Mouse (Mus musculus) liver, embryonic 13.5 days (tissue): Measurements from ENCODE around the gene Ctbs. TPM values are rescaled to one million over a fixed set of nuclear protein-coding genes. Genes with fewer than 3 reads are reported as not detected.
"Not testable (repeated sequence)": the region's sequence is repeated elsewhere in the genome, so short reads cannot be mapped to it uniquely, and the experiment has no call there.

Experiments used
- ATAC-seq: fragments of 200-750 bp; cut with Nextera tagmentation; 2 replicates; pipeline ENCODE4 v1.8.0; 2017; ENCODE audit warnings: low read depth, mild to moderate bottlenecking, moderate number of reproducible peaks, moderate library complexity
- DNase-seq: peaks from one replicate; pipeline ENCODE4 v3.0.0; 2022
- H3K27ac ChIP-seq: fragments of 300-500 bp; sonication (generic); 2 replicates; pipeline ENCODE4 v1.5.1; 2015; ENCODE audit warnings: moderate library complexity, mild to moderate bottlenecking, inconsistent platforms
- H3K27me3 ChIP-seq: fragments of 300-500 bp; sonication (generic); 2 replicates; pipeline ENCODE4 v1.6.1; 2015; ENCODE audit warnings: mild to moderate bottlenecking, inconsistent platforms
- H3K36me3 ChIP-seq: fragments of 300-500 bp; sonication (generic); 2 replicates; pipeline ENCODE4 v1.6.1; 2015; ENCODE audit warnings: mild to moderate bottlenecking, inconsistent platforms
- H3K4me1 ChIP-seq: fragments of 300-500 bp; sonication (generic); replicated peaks from 2 replicates; pipeline ENCODE4 v1.6.1; 2015; ENCODE audit warnings: inconsistent platforms
- H3K4me2 ChIP-seq: fragments of 300-500 bp; sonication (generic); 2 replicates; pipeline ENCODE4 v1.6.1; 2015; ENCODE audit warnings: inconsistent platforms, mild to moderate bottlenecking, moderate library complexity
- H3K4me3 ChIP-seq: fragments of 300-500 bp; sonication (generic); replicated peaks from 2 replicates; pipeline ENCODE4 v1.5.1; 2015; ENCODE audit warnings: mild to moderate bottlenecking, inconsistent platforms
- H3K9ac ChIP-seq: fragments of 300-500 bp; sonication (generic); 2 replicates; pipeline ENCODE4 v1.6.1; 2015; ENCODE audit warnings: mild to moderate bottlenecking, inconsistent platforms
- H3K9me3 ChIP-seq: fragments of 300-500 bp; sonication (generic); replicated peaks from 2 replicates; pipeline ENCODE4 v1.6.1; 2016; ENCODE audit warnings: inconsistent platforms
- WGBS: fragments of 180-500 bp; shearing (Covaris S2); methylation state at CpG from one replicate; pipeline ENCODE4 v1.1.7; 2015; ENCODE audit not compliant: insufficient replicate concordance; 5-methylcytosine and 5-hydroxymethylcytosine counted together
- polyA plus RNA-seq: library from polyadenylated mRNA; unstranded; fragments of >200 nt; fragmentation: Nextera tagmentation; extraction: Ambion mirVana; gene quantifications from 2 replicates; pipeline ENCODE4 v1.2.1, GENCODE M21; 2015

The Ctbs gene
- polyA plus RNA-seq, 1 experiment from 2014 or later, result 4.8 TPM

GRCm38 (mm10) chr3:146413992-146414391, 35.6 kb upstream of the Ctbs start:
- Histone ChIP-seq H3K27ac (peak overlapping the region; percentile 31; the same call in 1 of the 2 replicates), H3K4me1 (peaks cover 75% of the 10 kb centered on the region), H3K27me3 (no peaks in the 10 kb centered on the region), H3K4me2 (no peak overlapping the region), H3K9me3 (no peaks in the 10 kb centered on the region), H3K4me3 (no peak overlapping the region), H3K9ac (no peak overlapping the region), H3K36me3 (peaks cover 87% of the 10 kb centered on the region)
- DNase-seq (no peak), ATAC-seq (no peak)
- 90% methylated on average over 4 of the region's 4 CpGs for WGBS

GRCm38 (mm10) chr3:146414555-146414954, 35.0 kb upstream of the Ctbs start:
- no peaks in the 10 kb centered on the region for H3K9me3 ChIP-seq
- no peak overlapping the region for H3K4me2 ChIP-seq
- H3K36me3 ChIP-seq, result peaks cover 88% of the 10 kb centered on the region
- 0 out of 2 replicates have a peak overlapping the region, but pooled peaks have one; percentile 31 for H3K27ac ChIP-seq
- H3K4me1 ChIP-seq, result peaks cover 69% of the 10 kb centered on the region
- DNase-seq (no peak), ATAC-seq (no peak)
- no peak overlapping the region for H3K4me3 ChIP-seq
- 93% methylated on average over 12 of the region's 12 CpGs for WGBS
- H3K9ac ChIP-seq, result no peak overlapping the region
- no peaks in the 10 kb centered on the region for H3K27me3 ChIP-seq

GRCm38 (mm10) chr3:146417873-146418272, 31.7 kb upstream of the Ctbs start:
- Histone ChIP-seq H3K9ac (no peak overlapping the region), H3K36me3 (peaks cover 98% of the 10 kb centered on the region), H3K27ac (0 out of 2 replicates have a peak overlapping the region, but pooled peaks have one; percentile 22), H3K4me3 (no peak overlapping the region), H3K27me3 (no peaks in the 10 kb centered on the region), H3K4me1 (peaks cover 51% of the 10 kb centered on the region), H3K4me2 (no peak overlapping the region), H3K9me3 (no peaks in the 10 kb centered on the region)
- ATAC-seq (no peak), DNase-seq (no peak)
- 89% methylated on average over 8 of the region's 8 CpGs for WGBS

- H3K9ac ChIP-seq, result no peak overlapping the region
- DNase-seq, result no peak
- H3K36me3 ChIP-seq, result peaks cover 98% of the 10 kb centered on the region
- ATAC-seq, result no peak
- H3K4me3 ChIP-seq, result no peak overlapping the region
- no peaks in the 10 kb centered on the region for H3K9me3 ChIP-seq
- H3K27ac ChIP-seq, result no peak overlapping the region
- no peak overlapping the region for H3K4me2 ChIP-seq
- WGBS, result 41% methylated on average over 7 of the region's 7 CpGs
- peaks cover 41% of the 10 kb centered on the region for H3K4me1 ChIP-seq
- H3K27me3 ChIP-seq, result no peaks in the 10 kb centered on the region
Observed at GRCm38 (mm10) chr3:146418901-146419300, 30.7 kb upstream of the Ctbs start.

- Histone ChIP-seq H3K36me3 (peaks cover 96% of the 10 kb centered on the region), H3K27ac (no peak overlapping the region)
- no peak for DNase-seq
Observed at GRCm38 (mm10) chr3:146419534-146419933, 30.1 kb upstream of the Ctbs start.

GRCm38 (mm10) chr3:146419992-146420537, 29.5 kb upstream of the Ctbs start:
- WGBS, result 81% methylated on average over 15 of the region's 15 CpGs
- Histone ChIP-seq H3K4me2 (no peak overlapping the region), H3K27me3 (no peaks in the 10 kb centered on the region), H3K9me3 (no peaks in the 10 kb centered on the region), H3K9ac (no peak overlapping the region), H3K36me3 (peaks cover 96% of the 10 kb centered on the region), H3K4me1 (peaks cover 29% of the 10 kb centered on the region), H3K27ac (no peak overlapping the region), H3K4me3 (no peak overlapping the region)
- ATAC-seq (no peak), DNase-seq (no peak)

More at GRCm38 (mm10) chr3:146419534-146419933, 30.1 kb upstream of the Ctbs start:
- 85% methylated on average over 9 of the region's 9 CpGs for WGBS
- Histone ChIP-seq H3K4me1 (peaks cover 35% of the 10 kb centered on the region), H3K4me3 (no peak overlapping the region), H3K4me2 (no peak overlapping the region), H3K27me3 (no peaks in the 10 kb centered on the region), H3K9ac (no peak overlapping the region), H3K9me3 (no peaks in the 10 kb centered on the region)
- ATAC-seq, result no peak

- no peak overlapping the region for H3K9ac ChIP-seq
- H3K4me2 ChIP-seq, result no peak overlapping the region
- peaks cover 91% of the 10 kb centered on the region for H3K36me3 ChIP-seq
- DNase-seq, result no peak
- ATAC-seq, result no peak
- peaks cover 21% of the 10 kb centered on the region for H3K4me1 ChIP-seq
- H3K27ac ChIP-seq, result no peak overlapping the region
- H3K9me3 ChIP-seq, result no peaks in the 10 kb centered on the region
- H3K4me3 ChIP-seq, result no peak overlapping the region
- H3K27me3 ChIP-seq, result no peaks in the 10 kb centered on the region
- WGBS, result 45% methylated on average over 8 of the region's 8 CpGs
Observed at GRCm38 (mm10) chr3:146421787-146422186, 27.8 kb upstream of the Ctbs start.

- 84% methylated on average over 7 of the region's 7 CpGs for WGBS
- Histone ChIP-seq H3K27ac (no peak overlapping the region), H3K9ac (no peak overlapping the region), H3K9me3 (no peaks in the 10 kb centered on the region), H3K4me1 (peaks cover 13% of the 10 kb centered on the region; the same call in 1 of the 2 replicates), H3K27me3 (no peaks in the 10 kb centered on the region), H3K4me3 (no peak overlapping the region), H3K4me2 (no peak overlapping the region), H3K36me3 (peaks cover 92% of the 10 kb centered on the region)
- DNase-seq (no peak), ATAC-seq (no peak)
Observed at GRCm38 (mm10) chr3:146423710-146424109, 25.9 kb upstream of the Ctbs start.

- H3K9me3 ChIP-seq, result no peaks in the 10 kb centered on the region
- no peak for ATAC-seq
- DNase-seq, result no peak
- H3K4me3 ChIP-seq, result no peak overlapping the region
- H3K36me3 ChIP-seq, result peaks cover 92% of the 10 kb centered on the region
- no peak overlapping the region for H3K27ac ChIP-seq
- peaks cover 13% of the 10 kb centered on the region; the same call in 1 of the 2 replicates for H3K4me1 ChIP-seq
- no peak overlapping the region for H3K4me2 ChIP-seq
- H3K9ac ChIP-seq, result no peak overlapping the region
- H3K27me3 ChIP-seq, result no peaks in the 10 kb centered on the region
- WGBS, result 84% methylated on average over 7 of the region's 7 CpGs
Observed at GRCm38 (mm10) chr3:146424306-146424900, 25.2 kb upstream of the Ctbs start.

GRCm38 (mm10) chr3:146425902-146426301, 23.7 kb upstream of the Ctbs start:
- no peak for ATAC-seq
- peaks cover 92% of the 10 kb centered on the region for H3K36me3 ChIP-seq
- no peak for DNase-seq
- H3K4me3 ChIP-seq, result no peak overlapping the region
- H3K4me1 ChIP-seq, result peaks cover 8% of the 10 kb centered on the region; the same call in 1 of the 2 replicates
- H3K9me3 ChIP-seq, result no peaks in the 10 kb centered on the region
- 88% methylated on average over 7 of the region's 7 CpGs for WGBS
- no peak overlapping the region for H3K27ac ChIP-seq
- H3K4me2 ChIP-seq, result no peak overlapping the region
- no peak overlapping the region for H3K9ac ChIP-seq
- H3K27me3 ChIP-seq, result no peaks in the 10 kb centered on the region

- no peak overlapping the region for H3K4me3 ChIP-seq
- 91% methylated on average over 8 of the region's 8 CpGs for WGBS
- DNase-seq (no peak), ATAC-seq (no peak)
- H3K27me3 ChIP-seq, result no peaks in the 10 kb centered on the region
- H3K36me3 ChIP-seq, result peaks cover 92% of the 10 kb centered on the region
- no peaks in the 10 kb centered on the region for H3K9me3 ChIP-seq
- peaks cover 12% of the 10 kb centered on the region; the same call in 1 of the 2 replicates for H3K4me1 ChIP-seq
- no peak overlapping the region for H3K4me2 ChIP-seq
- no peak overlapping the region for H3K9ac ChIP-seq
- H3K27ac ChIP-seq, result no peak overlapping the region
Observed at GRCm38 (mm10) chr3:146426489-146426888, 23.1 kb upstream of the Ctbs start.

GRCm38 (mm10) chr3:146433063-146433462, 16.5 kb upstream of the Ctbs start:
- H3K4me1 ChIP-seq, result peaks cover 16% of the 10 kb centered on the region
- not testable (repeated sequence) for H3K4me3 ChIP-seq
- 0 out of 2 replicates have a peak, but pooled peaks have one; percentile 17 for ATAC-seq

More at GRCm38 (mm10) chr3:146433063-146433462, 16.5 kb upstream of the Ctbs start:
- not testable (repeated sequence) for H3K27me3 ChIP-seq, H3K27ac ChIP-seq, DNase-seq, H3K4me2 ChIP-seq, H3K9ac ChIP-seq, H3K9me3 ChIP-seq
- WGBS, result 78% methylated on average over 11 of the region's 11 CpGs
- peaks cover 100% of the 10 kb centered on the region for H3K36me3 ChIP-seq
